Mouse (Mus musculus) thymus, adult 2 months (tissue): ENCODE results near the gene Scmh1.
A peak's percentile ranks its signal among the peaks of the same experiment; 100 is the strongest.

Experiments used
- CTCF ChIP-seq: fragments of 200-500 bp; IDR thresholded peaks from 2 replicates; pipeline ENCODE4 v1.5.1; 2012; ENCODE audit warnings: mild to moderate bottlenecking, control low read depth, low read length, moderate library complexity, borderline replicate concordance; ENCODE audit not compliant: control insufficient read depth, poor library complexity, insufficient read depth; ENCODE audit errors: extremely low read depth
- POLR2A ChIP-seq: fragments of 200-500 bp; IDR thresholded peaks from 2 replicates; pipeline ENCODE4 v1.6.1; 2012; ENCODE audit warnings: mild to moderate bottlenecking, low read length, control low read depth, moderate library complexity; ENCODE audit not compliant: control insufficient read depth, poor library complexity, insufficient read depth; ENCODE audit errors: extremely low read depth

- no peak for TF ChIP-seq POLR2A
- peak; percentile 53; the same call in 1 of the 2 replicates for TF ChIP-seq CTCF
Observed at GRCm38 (mm10) chr4:120368663-120369062, 36.4 kb upstream of the Scmh1 start.
